Mouse (Mus musculus): ENCODE measurements around the gene Top1.

GRCm38 (mm10) chr2:160764386-160764785, 118.7 kb downstream of the Top1 start:
- TF ChIP-seq POLR2A (IDR thresholded peaks at IDR 0.05; ENCODE audit: extremely low read depth, insufficient read depth, low read length) = no peak
- TF ChIP-seq CTCF (IDR thresholded peaks at IDR 0.05; ENCODE audit: low read depth, low read length) = no peak

Measured in liver, adult 2 months (tissue).